Mouse (Mus musculus) central nervous system, embryonic 14 days (tissue): Measurements from ENCODE around the gene Limk1. TPM values are rescaled to one million over a fixed set of nuclear protein-coding genes. Genes with fewer than 3 reads are reported as not detected.

Source experiments
- polyA plus RNA-seq: library from polyadenylated mRNA; depleted of rRNA; stranded (reverse); fragments of >200 nt; gene quantifications from 2 replicates; pipeline ENCODE4 v1.2.3, GENCODE M21; 2012; rRNA removed

The Limk1 gene
- polyA plus RNA-seq: 67.6 and 68.0 TPM in 2 replicates

GRCm38 (mm10) chr5:134688086-134688717 is at the start of gene Limk1:
Gene Limk1, minus strand, starts transcription at chr5:134688598.

GRCm38 (mm10) chr5:134639269-134639682 is 49.1 kb downstream of the Limk1 start, which contains the start of gene Eif4h:
Gene Eif4h, minus strand, starts transcription at chr5:134639490.

GRCm38 (mm10) chr5:134614802-134615201 is 73.6 kb downstream of the Limk1 start, which contains the start of gene Lat2:
Gene Lat2, minus strand, starts transcription at chr5:134615025.

Other genes with a start within 250 kb of the Limk1 start
- 78.1 and 82.8 TPM in 2 replicates for gene Gtf2ird1, start 231.9 kb downstream of the Limk1 start, polyA plus RNA-seq
- 74.9 and 77.5 TPM in 2 replicates for gene Clip2, start 136.2 kb downstream of the Limk1 start, polyA plus RNA-seq
- gene Syna, start 128.4 kb downstream of the Limk1 start, polyA plus RNA-seq: 0.05 and 0.07 TPM in 2 replicates
- 230 and 231 TPM in 2 replicates for gene Rfc2, start 107.2 kb downstream of the Limk1 start, polyA plus RNA-seq
- gene Lat2, start 73.6 kb downstream of the Limk1 start, polyA plus RNA-seq: 5.8 and 9.3 TPM in 2 replicates
- 280 and 289 TPM in 2 replicates for gene Eif4h, start 49.1 kb downstream of the Limk1 start, polyA plus RNA-seq
- gene Eln, start 58.7 kb upstream of the Limk1 start, polyA plus RNA-seq: 28.7 and 82.5 TPM in 2 replicates
- not detected in 2 replicates for gene Tmem270, start 218.1 kb upstream of the Limk1 start, polyA plus RNA-seq
- gene Cldn13, start 226.9 kb upstream of the Limk1 start, polyA plus RNA-seq: 0.18 and 0.26 TPM in 2 replicates
- gene Mettl27, start 243.8 kb upstream of the Limk1 start, polyA plus RNA-seq: 8.2 and 8.5 TPM in 2 replicates